Mouse (Mus musculus): ENCODE results near the gene Pgm1. TPM values are rescaled to one million over a fixed set of nuclear protein-coding genes. Genes with fewer than 3 reads are reported as not detected.
A peak's percentile ranks its signal among the peaks of the same experiment; 100 is the strongest.

Gene Pgm1
- total and polyA plus RNA-seq, 3 experiments = 6.7 to 28.6 TPM; not detected in 1

- Histone ChIP-seq H3K36me3 (ENCODE audit: control insufficient read depth in 1 of 2, insufficient read depth in 2 of 2, low read length in 2 of 2) (no peaks in the 10 kb centered on the region), H3K27me3 (ENCODE audit: control insufficient read depth in 1 of 2, insufficient read depth in 2 of 2, low read length in 2 of 2) (no peaks in the 10 kb centered on the region), H3K9ac (ENCODE audit: control insufficient read depth, low read depth, low read length, poor library complexity, severe bottlenecking) (no peak overlapping the region), H3K4me3 (ENCODE audit: control insufficient read depth in 1 of 2, insufficient read depth in 1 of 2, low read depth in 2 of 2, low read length in 2 of 2) (no peak overlapping the region), H3K4me1 (ENCODE audit: control insufficient read depth in 1 of 2, insufficient read depth in 2 of 2, low read length in 2 of 2) (no peaks in the 10 kb centered on the region), H3K79me2 (ENCODE audit: control insufficient read depth, insufficient read depth, low read length, poor library complexity) (no peaks in the 10 kb centered on the region), H3K9me3 (replicated peaks; ENCODE audit: insufficient read depth, low read length) (no peaks in the 10 kb centered on the region), H3K27ac (ENCODE audit: control insufficient read depth, low read depth, low read length) (no peak overlapping the region)
- peak; percentile 47 for TF ChIP-seq ZC3H11A (IDR thresholded peaks at IDR 0.05; ENCODE audit: low read depth, low read length)
- TF ChIP-seq CTCF (IDR thresholded peaks at IDR 0.05 in 2 of 3, conservative IDR thresholded peaks at IDR 0.05 in 1 of 3; ENCODE audit: control insufficient read depth in 1 of 3, insufficient read depth in 1 of 3, low read depth in 2 of 3, low read length in 3 of 3, poor library complexity in 1 of 3, severe bottlenecking in 1 of 3) = peak in 2 of 3 experiments; percentile 52 to 70; a peak in 4 of 6 replicates
- peak; percentile 61 for TF ChIP-seq SMC3 (IDR thresholded peaks at IDR 0.05; ENCODE audit: low read depth, low read length)
- TF ChIP-seq RAD21 (IDR thresholded peaks at IDR 0.05; ENCODE audit: low read depth, low read length) = peak; percentile 61
- no peak for TF ChIP-seq GABPA (IDR thresholded peaks at IDR 0.05; ENCODE audit: low read depth, low read length)
- no peak for TF ChIP-seq KAT2A (conservative IDR thresholded peaks at IDR 0.05; ENCODE audit: low read depth, low read length)
- peak; percentile 48; the same call in 1 of the 2 replicates for TF ChIP-seq MAFK (IDR thresholded peaks at IDR 0.05; ENCODE audit: borderline replicate concordance, low read depth, low read length)
- peak; percentile 65 for DNase-seq (ENCODE audit: low read depth, low spot score)
Observed at GRCm38 (mm10) chr4:99913894-99914451, 15.2 kb upstream of the Pgm1 start.

GRCm38 (mm10) chr4:99926380-99926779 lies 2.8 kb upstream of the Pgm1 start:
- peak; percentile 50 for DNase-seq (ENCODE audit: low read depth, low spot score)
- no peak overlapping the region for H3K27ac ChIP-seq (ENCODE audit: control insufficient read depth, low read depth, low read length)
- no peak for TF ChIP-seq TAL1 (IDR thresholded peaks at IDR 0.05; ENCODE audit: low read length)
- TF ChIP-seq GABPA (IDR thresholded peaks at IDR 0.05; ENCODE audit: low read depth, low read length) = 0 out of 2 replicates have a peak, but pooled peaks have one; percentile 61
- no peaks in the 10 kb centered on the region for H3K9me3 ChIP-seq (replicated peaks; ENCODE audit: insufficient read depth, low read length)
- no peaks in the 10 kb centered on the region for H3K27me3 ChIP-seq (ENCODE audit: control insufficient read depth in 1 of 2, insufficient read depth in 2 of 2, low read length in 2 of 2)
- no peak overlapping the region for H3K9ac ChIP-seq (ENCODE audit: control insufficient read depth, low read depth, low read length, poor library complexity, severe bottlenecking)
- no peaks in the 10 kb centered on the region for H3K36me3 ChIP-seq (ENCODE audit: control insufficient read depth in 1 of 2, insufficient read depth in 2 of 2, low read length in 2 of 2)
- peaks cover 2% of the 10 kb centered on the region; the same call in 1 of the 2 replicates for H3K79me2 ChIP-seq (ENCODE audit: control insufficient read depth, insufficient read depth, low read length, poor library complexity)
- H3K4me1 ChIP-seq (ENCODE audit: control insufficient read depth in 1 of 2, insufficient read depth in 2 of 2, low read length in 2 of 2) = no peaks in the 10 kb centered on the region
- H3K4me3 ChIP-seq (ENCODE audit: control insufficient read depth in 1 of 2, insufficient read depth in 1 of 2, low read depth in 2 of 2, low read length in 2 of 2) = no peak overlapping the region

- Histone ChIP-seq H3K79me2 (ENCODE audit: control insufficient read depth, insufficient read depth, low read length, poor library complexity) (peaks cover 2% of the 10 kb centered on the region; the same call in 1 of the 2 replicates), H3K27me3 (ENCODE audit: control insufficient read depth in 1 of 2, insufficient read depth in 2 of 2, low read length in 2 of 2) (no peaks in the 10 kb centered on the region), H3K9me3 (replicated peaks; ENCODE audit: insufficient read depth, low read length) (no peaks in the 10 kb centered on the region), H3K36me3 (ENCODE audit: control insufficient read depth in 1 of 2, insufficient read depth in 2 of 2, low read length in 2 of 2) (no peaks in the 10 kb centered on the region), H3K9ac (ENCODE audit: control insufficient read depth, low read depth, low read length, poor library complexity, severe bottlenecking) (no peak overlapping the region), H3K4me1 (ENCODE audit: control insufficient read depth in 1 of 2, insufficient read depth in 2 of 2, low read length in 2 of 2) (no peaks in the 10 kb centered on the region), H3K4me3 (ENCODE audit: control insufficient read depth in 1 of 2, insufficient read depth in 1 of 2, low read depth in 2 of 2, low read length in 2 of 2) (no peak overlapping the region), H3K27ac (ENCODE audit: control insufficient read depth, low read depth, low read length) (no peak overlapping the region)
- no peak for TF ChIP-seq TBP (IDR thresholded peaks at IDR 0.05; ENCODE audit: low read depth, low read length)
- no peak for TF ChIP-seq USF2 (IDR thresholded peaks at IDR 0.05; ENCODE audit: borderline replicate concordance in 1 of 2, insufficient read depth in 1 of 2, low read depth in 1 of 2, low read length in 2 of 2)
- TF ChIP-seq ETS1 (IDR thresholded peaks at IDR 0.05; ENCODE audit: low read depth, low read length) = 0 out of 2 replicates have a peak, but pooled peaks have one; percentile 8
- 0 out of 4 replicates have a peak, but pooled peaks of 1 of the 2 experiments have one; percentile 13 for TF ChIP-seq EP300 (IDR thresholded peaks at IDR 0.05; ENCODE audit: low read depth in 1 of 2, low read length in 2 of 2)
- TF ChIP-seq RCOR1 (IDR thresholded peaks at IDR 0.05; ENCODE audit: low read depth, low read length) = no peak
- DNase-seq (ENCODE audit: low read depth, low spot score) = peak; percentile 50
Observed at GRCm38 (mm10) chr4:99928521-99928920, 693 bp upstream of the Pgm1 start.
